Mouse (Mus musculus): ENCODE data around the gene Thada.
"Not testable (repeated sequence)": the region's sequence is repeated elsewhere in the genome, so short reads cannot be mapped to it uniquely, and the experiment has no call there.

The Thada gene

DNA sequence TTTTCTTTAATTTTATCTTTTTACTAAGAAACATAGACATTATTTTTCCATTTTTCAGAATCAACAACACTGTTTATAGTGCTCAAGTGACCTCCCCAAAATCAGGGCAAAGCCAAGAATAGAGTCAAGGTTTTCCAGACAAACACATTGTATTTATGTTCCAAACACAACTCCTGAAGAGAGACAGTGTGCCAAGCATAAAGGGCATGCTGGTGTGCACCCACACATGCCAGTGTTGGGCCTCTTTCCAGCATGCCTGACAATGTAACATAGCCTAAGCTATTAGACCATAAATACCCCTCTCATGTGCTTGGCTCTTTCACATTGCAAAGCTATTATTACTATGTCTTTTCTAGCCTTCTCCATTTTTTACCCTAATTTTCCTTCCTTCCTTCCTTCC lies 205.8 kb downstream of the Thada start:
- no peak for DNase-seq (ENCODE audit: low spot score in 2 of 2)

DNA sequence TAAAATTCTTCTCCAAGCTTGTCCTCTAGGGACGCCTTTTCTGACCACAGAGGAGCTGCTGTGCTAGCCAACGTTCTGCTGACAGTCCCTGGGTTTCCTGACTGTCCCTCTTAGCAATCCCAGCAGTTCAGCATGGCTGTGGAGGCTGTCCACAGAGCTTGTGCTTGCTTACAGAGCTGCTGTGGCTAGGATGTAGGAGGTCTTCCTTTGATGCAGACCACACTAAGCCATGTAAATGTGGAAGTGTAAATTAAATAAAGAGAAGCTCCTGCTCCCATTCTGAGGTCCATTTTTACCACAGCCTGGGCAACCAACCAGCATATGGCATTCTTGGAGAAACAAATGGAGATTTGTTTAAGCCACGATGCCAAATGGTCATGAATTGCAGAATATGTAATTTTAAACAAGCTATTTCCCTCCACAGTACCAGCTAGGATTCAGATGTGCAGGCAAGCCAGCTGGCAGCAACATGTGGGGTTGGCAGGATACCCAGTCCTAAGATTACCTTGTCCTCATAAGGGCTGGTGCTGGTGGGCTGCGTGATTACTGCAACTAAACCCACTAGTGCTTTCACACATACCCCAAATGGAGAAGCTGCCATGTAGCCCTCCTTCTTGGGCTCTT lies 207.3 kb downstream of the Thada start:
- DNase-seq (ENCODE audit: low spot score in 2 of 2), result no peak

DNA sequence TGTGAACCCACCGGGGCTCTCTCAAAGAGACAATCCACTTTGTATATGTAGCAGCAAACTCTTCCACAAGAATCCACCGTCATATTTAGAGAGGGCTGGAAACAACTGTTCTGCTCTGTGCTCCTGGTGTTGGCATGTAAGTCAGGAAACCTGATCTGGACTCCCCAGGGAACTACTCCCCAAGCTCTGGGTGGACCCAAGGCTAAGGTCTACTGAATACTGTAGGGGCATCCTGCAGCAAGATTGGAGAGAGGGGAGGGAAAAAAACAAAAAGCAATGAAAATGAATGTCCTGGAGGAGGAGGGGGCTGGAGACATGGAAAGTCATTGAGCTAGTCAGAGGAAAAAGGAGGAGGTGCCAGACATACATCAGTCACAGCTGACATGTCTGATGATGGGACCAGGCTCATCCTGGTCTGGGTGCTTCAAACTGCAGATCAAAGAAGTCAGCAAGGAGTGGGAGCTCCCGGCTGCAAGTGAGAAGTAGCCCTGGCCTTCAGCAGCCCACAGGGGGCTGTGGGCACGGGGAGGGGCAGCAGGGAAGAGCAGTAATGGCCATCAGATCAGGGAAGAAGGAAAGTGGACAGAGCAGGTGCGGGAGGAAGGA lies 208.0 kb downstream of the Thada start:
- no peak for DNase-seq (ENCODE audit: low spot score in 2 of 2)

DNA sequence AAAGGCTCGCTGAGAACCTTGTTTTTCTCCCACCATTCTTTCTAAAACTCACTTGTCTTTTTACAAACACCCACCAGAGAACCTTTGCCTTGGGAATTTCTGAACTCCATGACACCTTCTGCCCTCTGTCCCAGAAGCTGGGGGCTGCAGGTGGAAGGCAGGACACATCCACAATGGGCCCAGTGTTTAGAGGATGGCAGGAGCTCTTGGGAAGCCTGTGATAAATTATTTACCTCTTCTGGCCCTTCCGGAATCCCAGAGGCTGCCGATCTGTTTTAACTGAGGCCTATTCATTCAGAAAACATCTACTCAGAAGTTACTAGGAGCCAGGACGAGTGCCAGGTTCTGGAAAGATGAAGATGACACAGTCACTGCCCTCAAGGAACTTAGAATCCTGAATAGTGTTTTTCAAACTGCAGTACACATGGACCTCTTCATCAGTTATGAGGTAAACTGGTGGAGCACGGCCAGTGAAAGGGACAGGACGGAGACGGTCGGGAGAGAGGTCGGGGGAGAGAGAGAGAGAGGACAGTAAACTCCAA lies 209.7 kb downstream of the Thada start:
- no peak for DNase-seq (ENCODE audit: low spot score in 2 of 2)

DNA sequence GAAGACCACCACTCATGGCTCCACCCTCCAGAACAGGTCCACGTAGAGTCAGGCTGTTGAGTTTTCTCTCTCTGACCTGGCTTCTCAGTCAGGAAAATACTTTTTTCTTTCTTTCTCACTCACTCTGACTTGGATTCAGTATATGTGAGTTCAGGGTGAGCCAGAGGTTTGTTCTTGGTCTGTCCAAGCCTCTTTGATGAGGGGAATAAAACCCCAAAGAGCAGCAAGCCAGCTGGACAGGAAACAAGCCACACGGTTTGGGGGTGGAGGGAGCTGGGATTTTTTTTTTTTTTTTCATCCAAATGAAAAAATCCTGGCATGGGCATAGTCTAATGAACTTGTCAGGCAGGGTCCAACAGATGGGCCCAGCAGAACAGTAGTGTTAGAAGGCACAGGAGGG lies 210.2 kb downstream of the Thada start:
- DNase-seq (ENCODE audit: low spot score in 2 of 2), result no peak

- no peak for DNase-seq (ENCODE audit: low spot score in 2 of 2)
Measured at GRCm38 (mm10) chr17:84251426-84251825, 214.6 kb downstream of the Thada start.

GRCm38 (mm10) chr17:84244182-84244920 lies 221.7 kb downstream of the Thada start:
- DNase-seq (ENCODE audit: low spot score in 2 of 2), result no peak

GRCm38 (mm10) chr17:84243759-84244158 lies 222.2 kb downstream of the Thada start:
- no peak for DNase-seq (ENCODE audit: low spot score in 2 of 2)

DNA sequence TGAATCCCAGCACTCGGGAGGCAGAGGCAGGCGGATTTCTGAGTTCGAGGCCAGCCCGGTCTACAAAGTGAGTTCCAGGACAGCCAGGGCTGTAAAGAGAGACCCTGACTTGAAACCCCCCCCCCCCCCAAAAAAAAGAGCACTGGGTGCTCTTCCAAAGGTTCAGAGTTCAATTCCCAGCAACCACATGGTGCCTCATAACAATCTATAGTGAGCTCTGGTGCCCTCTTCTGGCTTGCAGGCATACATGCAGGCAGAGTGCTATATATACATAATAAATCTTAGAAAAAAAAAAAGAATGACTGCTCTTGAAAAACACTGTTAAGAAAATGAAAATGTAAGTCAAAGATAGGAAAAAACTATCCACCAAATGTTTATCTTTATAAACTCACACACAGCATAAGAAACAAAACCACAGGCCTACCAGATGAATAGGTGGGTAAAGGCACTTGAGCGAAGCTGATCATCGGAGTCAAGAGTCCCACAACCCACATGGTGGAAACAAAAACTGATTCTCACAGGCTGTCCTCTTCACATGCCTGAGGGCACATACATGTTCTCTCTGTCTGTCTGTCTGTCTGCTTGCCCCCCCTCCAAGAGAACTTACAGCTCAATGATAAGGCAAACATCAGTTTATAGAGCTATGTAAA lies 224.6 kb downstream of the Thada start:
- no peak for DNase-seq (ENCODE audit: low spot score in 2 of 2)

GRCm38 (mm10) chr17:84239679-84240292 lies 226.2 kb downstream of the Thada start:
- DNase-seq (ENCODE audit: low spot score in 2 of 2), result no peak

- DNase-seq (ENCODE audit: low spot score in 2 of 2), result no peak
Measured at GRCm38 (mm10) chr17:84238174-84238573, 227.8 kb downstream of the Thada start.

- DNase-seq (ENCODE audit: low spot score in 2 of 2), result no peak
Measured at GRCm38 (mm10) chr17:84236781-84237557, 229.0 kb downstream of the Thada start.

DNA sequence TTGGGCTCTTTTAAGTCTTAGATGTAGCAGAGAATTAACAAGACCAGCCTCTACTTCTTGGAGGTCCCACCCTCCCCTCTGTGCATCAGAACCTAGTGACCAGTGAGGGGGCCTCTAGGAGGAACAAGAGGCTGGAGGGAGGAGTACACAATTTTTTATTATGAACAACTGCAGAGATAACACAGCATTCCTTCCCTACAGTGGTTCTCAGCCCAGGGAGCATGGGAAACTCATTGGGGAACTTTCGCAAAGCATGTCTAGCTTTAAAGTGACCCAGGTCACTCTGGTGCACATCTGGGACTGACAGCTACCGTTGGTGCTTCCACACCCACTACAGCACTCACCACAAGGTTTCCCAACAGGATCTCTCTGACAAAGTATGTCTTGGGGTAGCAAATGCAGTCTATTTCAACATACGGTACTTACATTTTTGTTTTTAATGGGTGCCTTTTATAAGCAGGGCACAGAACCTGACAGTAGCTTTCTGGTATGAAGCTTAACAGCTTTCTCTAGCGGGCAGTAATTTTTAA lies 230.5 kb downstream of the Thada start:
- no peak for DNase-seq (ENCODE audit: low spot score in 2 of 2)

GRCm38 (mm10) chr17:84234785-84235184 lies 231.2 kb downstream of the Thada start:
- DNase-seq (ENCODE audit: low spot score in 2 of 2), result not testable (repeated sequence)

GRCm38 (mm10) chr17:84233758-84234157 lies 232.2 kb downstream of the Thada start:
- no peak for DNase-seq (ENCODE audit: low spot score in 2 of 2)

DNA sequence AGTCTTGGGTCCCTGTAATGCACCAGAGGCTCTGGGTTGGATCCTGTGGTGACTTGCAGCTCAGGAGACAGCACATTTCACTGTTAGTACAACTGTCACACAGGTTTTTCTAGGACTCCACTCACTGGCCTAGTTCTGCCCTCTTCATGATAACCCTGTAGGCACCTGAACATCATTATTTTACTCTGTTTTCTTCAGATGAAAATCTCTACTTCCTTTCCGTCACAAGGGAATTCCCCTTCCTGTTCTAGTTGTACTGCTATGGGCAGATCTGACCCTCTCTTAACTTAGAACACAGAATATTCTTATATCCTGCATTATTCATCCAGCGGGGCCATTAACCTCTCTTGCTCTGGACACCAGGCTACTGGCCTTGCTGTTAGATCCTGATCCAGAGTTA lies 234.6 kb downstream of the Thada start:
- no peak for DNase-seq (ENCODE audit: low spot score in 2 of 2)

GRCm38 (mm10) chr17:84228223-84228622 lies 237.8 kb downstream of the Thada start:
- no peak for DNase-seq (ENCODE audit: low spot score in 2 of 2)

- DNase-seq (ENCODE audit: low spot score in 2 of 2), result no peak
Measured at GRCm38 (mm10) chr17:84226681-84227080, 239.3 kb downstream of the Thada start.

GRCm38 (mm10) chr17:84226231-84226630 lies 239.8 kb downstream of the Thada start:
- no peak for DNase-seq (ENCODE audit: low spot score in 2 of 2)

DNA sequence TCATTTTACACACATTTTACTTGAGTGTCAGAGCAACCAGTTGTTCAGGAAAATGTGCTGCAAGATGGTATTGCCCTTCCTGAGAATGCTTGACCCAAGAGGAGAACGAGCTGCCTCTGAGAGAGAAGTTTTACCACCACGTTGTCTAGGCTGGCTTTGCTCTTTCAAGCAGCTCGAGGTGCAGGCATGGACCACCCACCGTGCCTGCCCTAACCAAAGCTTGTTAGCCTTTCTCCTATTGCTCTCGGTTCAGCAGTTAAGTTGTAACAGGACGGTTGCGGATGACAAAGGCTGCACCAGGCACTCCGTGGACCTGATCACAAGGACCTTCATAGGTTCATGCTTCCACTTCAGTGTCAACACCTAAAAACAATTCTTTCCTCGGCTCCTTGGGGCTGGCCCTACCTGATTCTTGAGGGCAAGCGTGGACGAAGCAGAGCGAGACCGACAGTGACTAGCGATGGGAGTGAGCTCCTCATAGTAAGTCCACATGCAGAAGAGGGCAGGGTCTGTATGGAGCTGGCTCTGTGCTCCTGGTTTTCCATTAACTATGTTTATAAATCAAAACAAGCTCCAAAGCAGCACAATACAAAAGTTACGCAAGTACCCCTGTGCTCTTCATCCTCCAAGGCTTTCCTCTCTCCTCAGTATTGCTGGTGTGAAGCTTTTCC lies 241.7 kb downstream of the Thada start:
- no peak for DNase-seq (ENCODE audit: low spot score in 2 of 2)
